Mouse (Mus musculus) G1E-ER4 (cell line): Measurements from ENCODE around the gene Nfatc2. TPM values are rescaled to one million over a fixed set of nuclear protein-coding genes. Genes with fewer than 3 reads are reported as not detected.

Experiments used
- GATA1 ChIP-seq: IDR thresholded peaks from one replicate; pipeline ENCODE4 v1.8.0; 2012; ENCODE audit warnings: low read length, inconsistent platforms
- polyA plus RNA-seq: library from polyadenylated mRNA; stranded (reverse); fragments of >175 nt; gene quantifications from 2 replicates; pipeline ENCODE4 v1.2.3, GENCODE M21; 2012

Gene Nfatc2
- polyA plus RNA-seq, 1 experiment = not detected

GRCm38 (mm10) chr2:168565538-168566253 lies 35.8 kb downstream of the Nfatc2 start:
- no peak for TF ChIP-seq GATA1

- no peak for TF ChIP-seq GATA1
Observed at GRCm38 (mm10) chr2:168563184-168563583, 38.3 kb downstream of the Nfatc2 start.

GRCm38 (mm10) chr2:168557035-168557434 lies 44.4 kb downstream of the Nfatc2 start:
- TF ChIP-seq GATA1 = no peak

GRCm38 (mm10) chr2:168555897-168556670 lies 45.4 kb downstream of the Nfatc2 start:
- TF ChIP-seq GATA1 = no peak

- TF ChIP-seq GATA1 = no peak
Observed at GRCm38 (mm10) chr2:168553541-168553961, 47.9 kb downstream of the Nfatc2 start.

GRCm38 (mm10) chr2:168552405-168552804 lies 49.1 kb downstream of the Nfatc2 start:
- TF ChIP-seq GATA1 = no peak

GRCm38 (mm10) chr2:168551218-168551617 lies 50.2 kb downstream of the Nfatc2 start:
- no peak for TF ChIP-seq GATA1

GRCm38 (mm10) chr2:168549326-168549725 lies 52.1 kb downstream of the Nfatc2 start:
- no peak for TF ChIP-seq GATA1

- TF ChIP-seq GATA1 = no peak
Observed at GRCm38 (mm10) chr2:168548008-168548407, 53.4 kb downstream of the Nfatc2 start.

GRCm38 (mm10) chr2:168545901-168546557 lies 55.4 kb downstream of the Nfatc2 start:
- no peak for TF ChIP-seq GATA1

- TF ChIP-seq GATA1 = no peak
Observed at GRCm38 (mm10) chr2:168544102-168544501, 57.4 kb downstream of the Nfatc2 start.

GRCm38 (mm10) chr2:168543026-168543425 lies 58.4 kb downstream of the Nfatc2 start:
- no peak for TF ChIP-seq GATA1

- TF ChIP-seq GATA1 = no peak
Observed at GRCm38 (mm10) chr2:168541223-168541622, 60.2 kb downstream of the Nfatc2 start.

GRCm38 (mm10) chr2:168539594-168540222 lies 61.7 kb downstream of the Nfatc2 start:
- TF ChIP-seq GATA1 = no peak

GRCm38 (mm10) chr2:168539026-168539425 lies 62.4 kb downstream of the Nfatc2 start:
- no peak for TF ChIP-seq GATA1
